Comparison of ENCODE assay signal across 26 mouse cellular contexts in genomic region chr16:8725807-8726206, GRCm38 (mm10). TPM values are rescaled to one million over a fixed set of nuclear protein-coding genes. Genes with fewer than 3 reads are reported as not detected.
DNase-seq lines count a peak whose midpoint lies in the region; ATAC-seq and TF ChIP-seq lines count a peak whose summit lies in the region.
"Had no signal": no experiment of that assay in that cellular context is flagged by ENCODE, and none has a peak within 500 bp of the region (broad histone marks: within the 10 kb centered on the region; RNA-seq: fewer than 3 reads in every experiment).

No protein-coding gene starts in this region.

- TF ChIP-seq RAD21 in MEL (IDR thresholded peaks at IDR 0.05; ENCODE audit: low read depth, low read length), result no peak

- TF ChIP-seq CTCF in MEL (IDR thresholded peaks at IDR 0.05 in 2 of 3, conservative IDR thresholded peaks at IDR 0.05 in 1 of 3; ENCODE audit: control insufficient read depth in 1 of 3, insufficient read depth in 1 of 3, low read depth in 2 of 3, low read length in 3 of 3, poor library complexity in 1 of 3, severe bottlenecking in 1 of 3), result no peak

- H3K27ac ChIP-seq in liver, embryonic 12.5 days, result 0 out of 2 replicates have a peak overlapping the region, but pooled peaks have one; percentile 26
- H3K27ac ChIP-seq in liver, embryonic 11.5 days (ENCODE audit: low read depth, low read length), result no peak overlapping the region
- H3K27ac ChIP-seq in MEL (ENCODE audit: control insufficient read depth, low read depth, low read length), result no peak overlapping the region
- H3K27ac ChIP-seq: embryonic facial prominence, embryonic 10.5 days; forebrain, embryonic 13.5 days; hindbrain, embryonic 14.5 days had no signal

- H3K4me1 ChIP-seq in liver, embryonic 12.5 days, result peaks cover 93% of the 10 kb centered on the region
- peaks cover 33% of the 10 kb centered on the region for H3K4me1 ChIP-seq in liver, embryonic 11.5 days (replicated peaks; ENCODE audit: control insufficient read depth, insufficient read depth, low read length)
- peaks cover 7 to 27% of the 10 kb centered on the region in 2 experiments for H3K4me1 ChIP-seq in MEL (ENCODE audit: control insufficient read depth in 1 of 2, insufficient read depth in 2 of 2, low read length in 2 of 2)

- TF ChIP-seq EP300 in MEL (IDR thresholded peaks at IDR 0.05; ENCODE audit: low read depth in 1 of 2, low read length in 2 of 2), result no peak

- TF ChIP-seq POLR2A in MEL (IDR thresholded peaks at IDR 0.05; ENCODE audit: control insufficient read depth in 1 of 2, insufficient read depth in 1 of 2, low read depth in 1 of 2, low read length in 2 of 2, poor library complexity in 1 of 2), result no peak

- H3K36me3 ChIP-seq in liver, embryonic 12.5 days, result peaks cover 67% of the 10 kb centered on the region
- H3K36me3 ChIP-seq in liver, embryonic 11.5 days (ENCODE audit: control insufficient read depth, insufficient read depth, low read length), result no peaks in the 10 kb centered on the region
- peaks cover 19 to 36% of the 10 kb centered on the region in 2 experiments for H3K36me3 ChIP-seq in MEL (ENCODE audit: control insufficient read depth in 1 of 2, insufficient read depth in 2 of 2, low read length in 2 of 2)

- H3K9ac ChIP-seq in liver, embryonic 12.5 days, result peak overlapping the region; percentile 27; the same call in 1 of the 2 replicates
- H3K9ac ChIP-seq in liver, embryonic 11.5 days (ENCODE audit: low read depth, low read length), result no peak overlapping the region
- no peak overlapping the region for H3K9ac ChIP-seq in MEL (ENCODE audit: control insufficient read depth, low read depth, low read length, poor library complexity, severe bottlenecking)
- H3K9ac ChIP-seq: forebrain, embryonic 13.5 days; forebrain, postnatal 0 days; hindbrain, embryonic 14.5 days had no signal

- H3K4me2 ChIP-seq in liver, embryonic 12.5 days, result 0 out of 2 replicates have a peak overlapping the region, but pooled peaks have one; percentile 4
- H3K4me2 ChIP-seq in liver, embryonic 11.5 days, result no peak overlapping the region
- H3K4me2 ChIP-seq: forebrain, embryonic 13.5 days; hindbrain, embryonic 14.5 days had no signal

- H3K79me2 ChIP-seq in MEL (ENCODE audit: control insufficient read depth, insufficient read depth, low read length, poor library complexity), result peaks cover 88% of the 10 kb centered on the region

- no peaks in the 10 kb centered on the region for H3K27me3 ChIP-seq in liver, embryonic 12.5 days (replicated peaks)
- H3K27me3 ChIP-seq in liver, embryonic 11.5 days (replicated peaks; ENCODE audit: control insufficient read depth, insufficient read depth, low read length), result no peaks in the 10 kb centered on the region
- no peaks in the 10 kb centered on the region for H3K27me3 ChIP-seq in MEL (ENCODE audit: control insufficient read depth in 1 of 2, insufficient read depth in 2 of 2, low read length in 2 of 2)
- H3K27me3 ChIP-seq: forebrain, embryonic 13.5 days had no signal

- no peak for DNase-seq in liver, embryonic 11.5 days (ENCODE audit: low spot score)
- DNase-seq in A20 (ENCODE audit: low read depth, low spot score) (peak; percentile 54), MEL (ENCODE audit: low read depth, low spot score) (peak; percentile 60)
- DNase-seq in adrenal gland, adult (ENCODE audit: inconsistent age in 2 of 2, low spot score in 1 of 2), result no peak
- DNase-seq in thymus, postnatal 4 days, result no peak
- DNase-seq in embryo, embryonic 9.5 days (ENCODE audit: extremely low spot score), result no peak
- DNase-seq: adrenal gland, postnatal 10 days; cerebellum, adult 11 months; cerebellum, adult 9-10 months; cerebellum, postnatal 25 days; forebrain, postnatal 0 days; gastrocnemius, postnatal 25 days; heart, adult 11 months; heart, postnatal 14 days had no signal

- no peak overlapping the region for H3K4me3 ChIP-seq in liver, embryonic 12.5 days
- no peak overlapping the region for H3K4me3 ChIP-seq in liver, embryonic 11.5 days (ENCODE audit: low read depth, low read length)
- no peak overlapping the region for H3K4me3 ChIP-seq in MEL (ENCODE audit: control insufficient read depth in 1 of 2, insufficient read depth in 1 of 2, low read depth in 2 of 2, low read length in 2 of 2)
- H3K4me3 ChIP-seq: embryonic facial prominence, embryonic 10.5 days; forebrain, embryonic 13.5 days had no signal

- WGBS in liver, embryonic 12.5 days (ENCODE audit: insufficient replicate concordance), result 87% methylated on average over 2 of the region's 2 CpGs
- 85% methylated on average over 2 of the region's 2 CpGs for WGBS in liver, embryonic 11.5 days

- ATAC-seq in liver, embryonic 12.5 days, result no peak
- ATAC-seq in liver, embryonic 11.5 days (replicated peaks; ENCODE audit: low FRiP score), result no peak
- ATAC-seq in neutrophil, adult 5-6 weeks (ENCODE audit: extremely low read depth, insufficient number of reproducible peaks, low FRiP score, poor library complexity, severe bottlenecking), result 0 out of 2 replicates have a peak, but pooled peaks have one; percentile 42
- ATAC-seq: forebrain, embryonic 13.5 days; forebrain, postnatal 0 days; intestine, embryonic 16.5 days had no signal

- H3K9me3 ChIP-seq in liver, embryonic 12.5 days (replicated peaks), result no peaks in the 10 kb centered on the region
- no peaks in the 10 kb centered on the region for H3K9me3 ChIP-seq in liver, embryonic 11.5 days (ENCODE audit: control insufficient read depth, low read length)
- no peaks in the 10 kb centered on the region for H3K9me3 ChIP-seq in MEL (replicated peaks; ENCODE audit: insufficient read depth, low read length)
- H3K9me3 ChIP-seq: embryonic facial prominence, embryonic 10.5 days; forebrain, embryonic 13.5 days had no signal

TF ChIP-seq in MEL, 35 proteins besides CTCF, POLR2A, EP300 and RAD21:
- TF ChIP-seq RCOR1 (IDR thresholded peaks at IDR 0.05; ENCODE audit: low read depth, low read length) (peak; percentile 83), MYC (IDR thresholded peaks at IDR 0.05; ENCODE audit: low read depth, low read length) (no peak), E2F4 (IDR thresholded peaks at IDR 0.05; ENCODE audit: borderline replicate concordance, low read depth, low read length) (no peak), UBTF (IDR thresholded peaks at IDR 0.05; ENCODE audit: borderline replicate concordance, insufficient read depth, low read depth, low read length) (no peak), MYB (IDR thresholded peaks at IDR 0.05; ENCODE audit: low read depth, low read length) (no peak), NRF1 (IDR thresholded peaks at IDR 0.05; ENCODE audit: insufficient read depth, low read depth, low read length, poor library complexity, severe bottlenecking) (no peak), ZNF384 (IDR thresholded peaks at IDR 0.05; ENCODE audit: low read depth, low read length) (no peak), GATA1 (IDR thresholded peaks at IDR 0.05; ENCODE audit: low read depth, low read length) (peak; percentile 54; the same call in 1 of the 2 replicates)

RNA-seq across cellular contexts. Expression of gene Gm5767, which starts 45.2 kb away (rescaled TPM):
- not detected in 2 replicates for polyA plus RNA-seq in liver, embryonic 12.5 days (2016; fragmentation: Nextera tagmentation; extraction: Ambion mirVana)
- not detected in 2 replicates for polyA plus RNA-seq in liver, embryonic 11.5 days (2014; fragmentation: Nextera tagmentation; extraction: Ambion mirVana)
- not detected in 2 replicates for total RNA-seq in MEL (2012; rRNA removed)
- not detected for polyA plus RNA-seq in MEL (2012; ENCODE audit: insufficient read depth in 1 of 2, insufficient read length in 2 of 2, low read depth in 1 of 2, low replicate concordance in 2 of 2, missing spikeins in 1 of 2)
- not detected in 2 replicates for total RNA-seq in neutrophil, adult 5-6 weeks (2017)
- total RNA-seq: adrenal gland, postnatal 10 days; adrenal gland, postnatal 4 days; forebrain, postnatal 0 days; gastrocnemius, adult 18-20 months; gastrocnemius, postnatal 25 days; heart, postnatal 14 days; hematopoietic stem cell, adult 5-6 weeks had no signal
- polyA plus RNA-seq: brain, embryonic 14.5 days; embryonic facial prominence, embryonic 10.5 days; embryonic facial prominence, embryonic 14.5 days; forebrain, embryonic 13.5 days; forebrain, postnatal 0 days; heart, embryonic 14.5 days; intestine, embryonic 16.5 days had no signal

RNA-seq across cellular contexts. Expression of gene Carhsp1, which starts 53.9 kb away (rescaled TPM):
- polyA plus RNA-seq in liver, embryonic 12.5 days (2016; fragmentation: Nextera tagmentation; extraction: Ambion mirVana), result 55.7 and 56.5 TPM in 2 replicates
- 24.9 and 25.4 TPM in 2 replicates for polyA plus RNA-seq in liver, embryonic 11.5 days (2014; fragmentation: Nextera tagmentation; extraction: Ambion mirVana)
- total RNA-seq in MEL (2012; rRNA removed), result 19.5 and 21.4 TPM in 2 replicates
- 10 to 100 TPM in 1 of 2 experiments, not detected in 1; 28.0 TPM for polyA plus RNA-seq in MEL (2012; ENCODE audit: insufficient read depth in 1 of 2, insufficient read length in 2 of 2, low read depth in 1 of 2, low replicate concordance in 2 of 2, missing spikeins in 1 of 2)
- total RNA-seq in neutrophil, adult 5-6 weeks (2017), result 75.4 and 77.4 TPM in 2 replicates

Comparison
In these comparisons a context has a peak if more than half of its experiments do, and no peak if none do; other contexts are left out.
1. DNase-seq: peak in A20 (single experiment) and MEL (single experiment); none in liver, embryonic 11.5 days (single experiment), adrenal gland, adult (0 of 2), thymus, postnatal 4 days (single experiment) and embryo, embryonic 9.5 days (single experiment).